Mouse (Mus musculus): Measurements from ENCODE around the gene 1110002E22Rik.

DNA sequence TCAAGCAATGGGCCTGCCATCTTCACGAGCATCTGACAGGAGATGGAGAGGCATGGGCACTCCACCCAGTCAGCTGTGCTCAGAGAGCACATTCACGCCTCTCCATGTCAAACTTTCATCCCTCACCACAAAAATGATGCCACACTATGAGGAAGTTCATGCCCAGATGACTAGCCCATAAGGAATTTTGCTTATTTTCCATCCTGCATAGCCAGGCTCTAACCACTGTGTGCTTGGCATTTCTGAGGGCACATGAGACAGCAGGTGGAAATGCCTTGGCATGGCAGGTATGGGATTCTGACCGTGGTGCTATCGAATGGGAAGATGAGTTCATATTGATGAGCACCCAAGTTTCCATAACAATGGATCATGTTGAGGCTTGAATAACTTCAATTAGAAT, 38.8 kb downstream of the 1110002E22Rik start:
- no peak for TF ChIP-seq CTCF (IDR thresholded peaks at IDR 0.05; ENCODE audit: control insufficient read depth, insufficient read depth, low read length)
- TF ChIP-seq POLR2A (IDR thresholded peaks at IDR 0.05; ENCODE audit: borderline replicate concordance, control insufficient read depth, low read depth, low read length): no peak

Measured in bone marrow, adult 2 months (tissue).